Mouse (Mus musculus) erythroblast, embryonic 14.5 days (primary cell): Measurements from ENCODE around the gene Lrrc4c. TPM values are rescaled to one million over a fixed set of nuclear protein-coding genes. Genes with fewer than 3 reads are reported as not detected.

Experiments
- H3K27me3 ChIP-seq: 2 replicates; pipeline ENCODE4 v1.6.1; 2012; ENCODE audit warnings: inconsistent platforms; ENCODE audit not compliant: control insufficient read depth
- H3K36me3 ChIP-seq: 2 replicates; pipeline ENCODE4 v1.6.1; 2012; ENCODE audit warnings: mild to moderate bottlenecking, inconsistent platforms; ENCODE audit not compliant: control insufficient read depth
- H3K4me1 ChIP-seq: 2 replicates; pipeline ENCODE4 v1.6.1; 2012; ENCODE audit warnings: inconsistent platforms; ENCODE audit not compliant: control insufficient read depth
- H3K4me3 ChIP-seq: replicated peaks from 2 replicates; pipeline ENCODE3; 2012; ENCODE audit warnings: moderate library complexity, mild to moderate bottlenecking, inconsistent platforms
- H3K9me3 ChIP-seq: 2 replicates; pipeline ENCODE4 v1.6.1; 2012; ENCODE audit warnings: low read length, inconsistent platforms, mixed read lengths; ENCODE audit not compliant: control insufficient read depth
- GATA1 ChIP-seq: IDR thresholded peaks from 2 replicates; pipeline ENCODE4 v1.6.1; 2012; ENCODE audit warnings: low read length, inconsistent platforms, mixed read lengths
- TAL1 ChIP-seq: IDR thresholded peaks from 3 replicates; pipeline ENCODE4 v1.6.1; 2012; ENCODE audit warnings: low read length, inconsistent platforms, mixed read lengths
- polyA plus RNA-seq: library from polyadenylated mRNA; stranded (reverse); fragments of >175 nt; gene quantifications from 2 replicates; pipeline ENCODE4 v1.2.3, GENCODE M21; 2012

Gene Lrrc4c
- polyA plus RNA-seq, result not detected in 2 replicates

- Histone ChIP-seq H3K36me3 (no peaks in the 10 kb centered on the region), H3K27me3 (no peaks in the 10 kb centered on the region), H3K9me3 (no peaks in the 10 kb centered on the region), H3K4me3 (no peak within 1 kb of the TSS), H3K4me1 (no peaks in the 10 kb centered on the region)
- no peak for TF ChIP-seq GATA1
- no peak for TF ChIP-seq TAL1
Measured at GRCm38 (mm10) chr2:96317387-96318299, at the start of gene Lrrc4c. Gene Lrrc4c, plus strand, starts transcription at chr2:96318169.

- Histone ChIP-seq H3K9me3 (peaks cover 2% of the 10 kb centered on the region; the same call in 1 of the 2 replicates), H3K36me3 (no peaks in the 10 kb centered on the region), H3K4me1 (no peaks in the 10 kb centered on the region), H3K4me3 (no peak overlapping the region), H3K27me3 (no peaks in the 10 kb centered on the region)
- TF ChIP-seq GATA1 (no peak), TAL1 (no peak)
Measured at GRCm38 (mm10) chr2:96275061-96275460, 42.9 kb upstream of the Lrrc4c start.

- Histone ChIP-seq H3K4me3 (no peak overlapping the region), H3K36me3 (no peaks in the 10 kb centered on the region), H3K9me3 (no peaks in the 10 kb centered on the region), H3K4me1 (no peaks in the 10 kb centered on the region), H3K27me3 (no peaks in the 10 kb centered on the region)
- TF ChIP-seq GATA1 (no peak), TAL1 (no peak)
Measured at GRCm38 (mm10) chr2:96282926-96283325, 35.0 kb upstream of the Lrrc4c start.

GRCm38 (mm10) chr2:96287512-96287911, 30.5 kb upstream of the Lrrc4c start:
- TF ChIP-seq GATA1 (no peak), TAL1 (no peak)
- H3K36me3 ChIP-seq, result no peaks in the 10 kb centered on the region
- no peaks in the 10 kb centered on the region for H3K9me3 ChIP-seq
- H3K27me3 ChIP-seq, result no peaks in the 10 kb centered on the region
- H3K4me3 ChIP-seq, result no peak overlapping the region
- H3K4me1 ChIP-seq, result no peaks in the 10 kb centered on the region

GRCm38 (mm10) chr2:96290541-96290940, 27.4 kb upstream of the Lrrc4c start:
- TF ChIP-seq TAL1 (no peak), GATA1 (no peak)
- Histone ChIP-seq H3K4me3 (no peak overlapping the region), H3K4me1 (no peaks in the 10 kb centered on the region), H3K9me3 (no peaks in the 10 kb centered on the region), H3K36me3 (no peaks in the 10 kb centered on the region), H3K27me3 (no peaks in the 10 kb centered on the region)

GRCm38 (mm10) chr2:96315034-96315433, 2.9 kb upstream of the Lrrc4c start:
- Histone ChIP-seq H3K9me3 (no peaks in the 10 kb centered on the region), H3K36me3 (no peaks in the 10 kb centered on the region), H3K27me3 (no peaks in the 10 kb centered on the region), H3K4me3 (no peak overlapping the region), H3K4me1 (no peaks in the 10 kb centered on the region)
- TF ChIP-seq TAL1, result no peak
- no peak for TF ChIP-seq GATA1

GRCm38 (mm10) chr2:96316531-96316930, 1.4 kb upstream of the Lrrc4c start:
- no peak overlapping the region for H3K4me3 ChIP-seq
- no peaks in the 10 kb centered on the region for H3K36me3 ChIP-seq
- H3K9me3 ChIP-seq, result no peaks in the 10 kb centered on the region
- no peaks in the 10 kb centered on the region for H3K27me3 ChIP-seq
- no peak for TF ChIP-seq GATA1
- TF ChIP-seq TAL1, result no peak
- H3K4me1 ChIP-seq, result no peaks in the 10 kb centered on the region

- TF ChIP-seq TAL1 (no peak), GATA1 (no peak)
- no peak overlapping the region for H3K4me3 ChIP-seq
- H3K9me3 ChIP-seq, result no peaks in the 10 kb centered on the region
- no peaks in the 10 kb centered on the region for H3K27me3 ChIP-seq
- no peaks in the 10 kb centered on the region for H3K36me3 ChIP-seq
- H3K4me1 ChIP-seq, result no peaks in the 10 kb centered on the region
Measured at GRCm38 (mm10) chr2:96318556-96318955, 587 bp downstream of the Lrrc4c start.

GRCm38 (mm10) chr2:96319201-96319600, 1.2 kb downstream of the Lrrc4c start:
- Histone ChIP-seq H3K4me1 (no peaks in the 10 kb centered on the region), H3K9me3 (no peaks in the 10 kb centered on the region), H3K27me3 (no peaks in the 10 kb centered on the region), H3K4me3 (no peak overlapping the region), H3K36me3 (no peaks in the 10 kb centered on the region)
- TF ChIP-seq GATA1 (no peak), TAL1 (no peak)
